Mouse (Mus musculus): ENCODE measurements around the gene Ajap1. TPM values are rescaled to one million over a fixed set of nuclear protein-coding genes. Genes with fewer than 3 reads are reported as not detected.

Ajap1 gene
- polyA plus RNA-seq, 1 experiment from 2014 or later = 0.35 TPM

DNA sequence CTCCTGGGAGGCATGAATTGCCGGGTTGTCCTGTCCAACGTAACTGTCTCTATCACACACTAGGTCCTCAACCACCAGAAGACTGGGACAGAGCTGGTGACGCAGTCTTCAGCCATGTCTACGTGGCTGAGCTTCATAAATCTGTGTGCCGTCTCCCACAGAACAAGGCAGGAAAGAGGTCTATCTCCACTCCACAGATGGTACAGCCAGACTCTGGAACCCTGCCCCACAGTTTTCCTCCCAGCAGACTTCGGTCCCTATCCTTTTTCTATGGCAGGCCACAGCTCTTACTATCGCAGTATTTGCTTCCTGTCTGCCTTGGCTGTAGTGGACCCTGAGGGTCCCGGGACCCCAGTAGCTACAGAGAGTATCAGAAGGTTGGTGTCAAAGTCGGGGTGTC, 23.1 kb downstream of the Ajap1 start:
- TF ChIP-seq CTCF (IDR thresholded peaks at IDR 0.05) = no peak
- TF ChIP-seq EP300 (IDR thresholded peaks at IDR 0.05) = no peak
- H3K27ac ChIP-seq (ENCODE audit: low read length) = no peak overlapping the region
- H3K4me1 ChIP-seq (ENCODE audit: insufficient read depth, low read depth, low read length) = no peaks in the 10 kb centered on the region
- DNase-seq (ENCODE audit: low spot score) (no peak), ATAC-seq (no peak)
- H3K4me3 ChIP-seq (ENCODE audit: low read depth, low read length) = no peak overlapping the region
- WGBS = 85% methylated on average over 9 of the region's 9 CpGs
- H3K4me2 ChIP-seq (replicated peaks; ENCODE audit: low read depth, low read length) = no peak overlapping the region
- H3K36me3 ChIP-seq (ENCODE audit: insufficient read depth, low read length) = no peaks in the 10 kb centered on the region
- no peak overlapping the region for H3K9ac ChIP-seq (replicated peaks; ENCODE audit: low read depth)
- H3K27me3 ChIP-seq (replicated peaks; ENCODE audit: insufficient read depth, low read length) = no peaks in the 10 kb centered on the region
- no peaks in the 10 kb centered on the region for H3K9me3 ChIP-seq (ENCODE audit: low read length)

GRCm38 (mm10) chr4:153458821-153459220, 23.8 kb downstream of the Ajap1 start:
- H3K9ac ChIP-seq (replicated peaks; ENCODE audit: low read depth) = no peak overlapping the region
- H3K4me3 ChIP-seq (ENCODE audit: low read depth, low read length) = no peak overlapping the region
- H3K36me3 ChIP-seq (ENCODE audit: insufficient read depth, low read length) = no peaks in the 10 kb centered on the region
- H3K27ac ChIP-seq (ENCODE audit: low read length) = no peak overlapping the region
- ATAC-seq = no peak
- TF ChIP-seq EP300 (IDR thresholded peaks at IDR 0.05) (no peak), CTCF (IDR thresholded peaks at IDR 0.05) (no peak)
- no peaks in the 10 kb centered on the region for H3K27me3 ChIP-seq (replicated peaks; ENCODE audit: insufficient read depth, low read length)
- no peak for DNase-seq (ENCODE audit: low spot score)
- no peaks in the 10 kb centered on the region for H3K4me1 ChIP-seq (ENCODE audit: insufficient read depth, low read depth, low read length)
- no peak overlapping the region for H3K4me2 ChIP-seq (replicated peaks; ENCODE audit: low read depth, low read length)
- WGBS = 81% methylated on average over 15 of the region's 15 CpGs
- no peaks in the 10 kb centered on the region for H3K9me3 ChIP-seq (ENCODE audit: low read length)

DNA sequence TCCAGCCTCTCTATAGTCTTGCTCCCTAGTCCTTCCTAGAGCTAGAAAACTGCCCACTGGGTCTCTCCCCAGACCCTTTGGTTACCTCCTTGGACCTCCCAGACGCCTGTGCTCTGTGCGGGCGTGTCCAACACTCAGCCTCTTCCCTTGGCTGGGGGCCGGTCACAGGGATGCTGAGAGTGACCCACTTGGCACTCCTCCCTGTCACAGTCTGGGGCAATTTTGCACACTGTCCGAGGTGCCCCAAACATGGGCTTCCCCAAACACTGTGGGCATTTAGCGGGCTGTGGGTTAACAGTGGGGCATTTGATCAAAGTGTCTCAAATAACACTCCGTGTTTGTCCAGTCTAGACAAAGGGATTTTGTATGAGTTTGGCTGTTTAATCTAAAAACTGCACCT, 29.1 kb downstream of the Ajap1 start:
- 81% methylated on average over 7 of the region's 7 CpGs for WGBS
- Histone ChIP-seq H3K27ac (ENCODE audit: low read length) (no peak overlapping the region), H3K4me3 (ENCODE audit: low read depth, low read length) (no peak overlapping the region), H3K36me3 (ENCODE audit: insufficient read depth, low read length) (no peaks in the 10 kb centered on the region), H3K4me1 (ENCODE audit: insufficient read depth, low read depth, low read length) (no peaks in the 10 kb centered on the region), H3K9ac (replicated peaks; ENCODE audit: low read depth) (no peak overlapping the region), H3K27me3 (replicated peaks; ENCODE audit: insufficient read depth, low read length) (no peaks in the 10 kb centered on the region), H3K9me3 (ENCODE audit: low read length) (no peaks in the 10 kb centered on the region), H3K4me2 (replicated peaks; ENCODE audit: low read depth, low read length) (no peak overlapping the region)
- DNase-seq (ENCODE audit: low spot score) (no peak), ATAC-seq (no peak)
- TF ChIP-seq CTCF (IDR thresholded peaks at IDR 0.05) (no peak), EP300 (IDR thresholded peaks at IDR 0.05) (no peak)

- H3K27ac ChIP-seq (ENCODE audit: low read length) = no peak overlapping the region
- H3K4me1 ChIP-seq (ENCODE audit: insufficient read depth, low read depth, low read length) = no peaks in the 10 kb centered on the region
- ATAC-seq = no peak
- no peaks in the 10 kb centered on the region for H3K27me3 ChIP-seq (replicated peaks; ENCODE audit: insufficient read depth, low read length)
- WGBS = 80% methylated on average over 8 of the region's 8 CpGs
- no peak overlapping the region for H3K4me3 ChIP-seq (ENCODE audit: low read depth, low read length)
- H3K9ac ChIP-seq (replicated peaks; ENCODE audit: low read depth) = no peak overlapping the region
- H3K9me3 ChIP-seq (ENCODE audit: low read length) = no peaks in the 10 kb centered on the region
- H3K36me3 ChIP-seq (ENCODE audit: insufficient read depth, low read length) = no peaks in the 10 kb centered on the region
- no peak overlapping the region for H3K4me2 ChIP-seq (replicated peaks; ENCODE audit: low read depth, low read length)
- TF ChIP-seq CTCF (IDR thresholded peaks at IDR 0.05) = no peak
- no peak for TF ChIP-seq EP300 (IDR thresholded peaks at IDR 0.05)
- no peak for DNase-seq (ENCODE audit: low spot score)
Measured at GRCm38 (mm10) chr4:153451516-153451915, 31.1 kb downstream of the Ajap1 start.

- Histone ChIP-seq H3K9ac (replicated peaks; ENCODE audit: low read depth) (no peak overlapping the region), H3K4me3 (ENCODE audit: low read depth, low read length) (no peak overlapping the region), H3K4me2 (replicated peaks; ENCODE audit: low read depth, low read length) (no peak overlapping the region), H3K36me3 (ENCODE audit: insufficient read depth, low read length) (no peaks in the 10 kb centered on the region), H3K4me1 (ENCODE audit: insufficient read depth, low read depth, low read length) (no peaks in the 10 kb centered on the region), H3K27me3 (replicated peaks; ENCODE audit: insufficient read depth, low read length) (no peaks in the 10 kb centered on the region), H3K27ac (ENCODE audit: low read length) (no peak overlapping the region), H3K9me3 (ENCODE audit: low read length) (no peaks in the 10 kb centered on the region)
- DNase-seq (ENCODE audit: low spot score) (no peak), ATAC-seq (no peak)
- TF ChIP-seq CTCF (IDR thresholded peaks at IDR 0.05) (no peak), EP300 (IDR thresholded peaks at IDR 0.05) (no peak)
- 68% methylated on average over 10 of the region's 10 CpGs for WGBS
Measured at GRCm38 (mm10) chr4:153442522-153442921, 40.1 kb downstream of the Ajap1 start.

- ATAC-seq = no peak
- H3K27me3 ChIP-seq (replicated peaks; ENCODE audit: insufficient read depth, low read length) = no peaks in the 10 kb centered on the region
- DNase-seq (ENCODE audit: low spot score) = no peak
- H3K36me3 ChIP-seq (ENCODE audit: insufficient read depth, low read length) = no peaks in the 10 kb centered on the region
- TF ChIP-seq CTCF (IDR thresholded peaks at IDR 0.05) (no peak), EP300 (IDR thresholded peaks at IDR 0.05) (no peak)
- H3K9me3 ChIP-seq (ENCODE audit: low read length) = no peaks in the 10 kb centered on the region
- no peak overlapping the region for H3K9ac ChIP-seq (replicated peaks; ENCODE audit: low read depth)
- no peaks in the 10 kb centered on the region for H3K4me1 ChIP-seq (ENCODE audit: insufficient read depth, low read depth, low read length)
- H3K27ac ChIP-seq (ENCODE audit: low read length) = no peak overlapping the region
- WGBS = 68% methylated on average over 11 of the region's 11 CpGs
- no peak overlapping the region for H3K4me3 ChIP-seq (ENCODE audit: low read depth, low read length)
- no peak overlapping the region for H3K4me2 ChIP-seq (replicated peaks; ENCODE audit: low read depth, low read length)
Measured at GRCm38 (mm10) chr4:153439868-153440267, 42.7 kb downstream of the Ajap1 start.

GRCm38 (mm10) chr4:153439031-153439430, 43.6 kb downstream of the Ajap1 start:
- TF ChIP-seq CTCF (IDR thresholded peaks at IDR 0.05) (no peak), EP300 (IDR thresholded peaks at IDR 0.05) (no peak)
- H3K9me3 ChIP-seq (ENCODE audit: low read length) = no peaks in the 10 kb centered on the region
- H3K4me1 ChIP-seq (ENCODE audit: insufficient read depth, low read depth, low read length) = no peaks in the 10 kb centered on the region
- no peaks in the 10 kb centered on the region for H3K27me3 ChIP-seq (replicated peaks; ENCODE audit: insufficient read depth, low read length)
- no peaks in the 10 kb centered on the region for H3K36me3 ChIP-seq (ENCODE audit: insufficient read depth, low read length)
- WGBS = 67% methylated on average over 12 of the region's 12 CpGs
- ATAC-seq (no peak), DNase-seq (ENCODE audit: low spot score) (no peak)
- H3K9ac ChIP-seq (replicated peaks; ENCODE audit: low read depth) = no peak overlapping the region
- no peak overlapping the region for H3K4me2 ChIP-seq (replicated peaks; ENCODE audit: low read depth, low read length)
- no peak overlapping the region for H3K27ac ChIP-seq (ENCODE audit: low read length)
- no peak overlapping the region for H3K4me3 ChIP-seq (ENCODE audit: low read depth, low read length)

All from lung, postnatal 0 days (tissue).